Mouse (Mus musculus) liver, embryonic 14.5 days (tissue): ENCODE data around the gene Arl5c.

Source experiments
- CTCF ChIP-seq: IDR thresholded peaks from 2 replicates; pipeline ENCODE4 v1.5.1; 2016; ENCODE audit warnings: antibody characterized with exemption, low read depth, control low read depth
- EP300 ChIP-seq: IDR thresholded peaks from 2 replicates; pipeline ENCODE4 v1.6.1; 2016; ENCODE audit warnings: antibody characterized with exemption, low read depth

DNA sequence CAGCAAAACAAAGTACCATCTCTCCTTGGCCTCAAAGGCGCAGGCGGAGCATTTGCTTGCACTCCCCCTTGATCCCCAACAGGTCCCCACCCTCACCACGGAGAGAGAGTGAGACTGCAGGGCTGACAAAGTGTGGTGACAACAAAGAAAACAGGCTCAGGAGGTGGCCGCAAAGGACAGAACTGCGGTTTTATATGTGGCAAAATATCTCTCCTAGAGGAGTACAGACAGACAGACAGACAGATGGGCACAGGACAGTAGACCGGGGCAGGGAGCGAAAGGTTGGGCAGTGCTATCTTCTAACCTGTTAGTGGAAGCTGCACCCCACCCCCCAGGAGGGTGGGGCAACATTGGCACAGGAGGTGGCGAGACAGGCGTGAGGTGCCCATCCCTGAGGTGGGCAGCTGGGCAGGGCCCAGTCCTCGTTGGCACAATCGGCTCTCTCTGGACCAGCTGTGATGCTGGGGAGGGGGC, 5.4 kb upstream of the Arl5c start:
- TF ChIP-seq CTCF (no peak), EP300 (no peak)
